Mouse (Mus musculus) erythroblast, adult 5-6 weeks (primary cell): ENCODE results near the gene Kdm5b. TPM values are rescaled to one million over a fixed set of nuclear protein-coding genes. Genes with fewer than 3 reads are reported as not detected.

Experiments used
- ATAC-seq: replicated peaks from 2 replicates; pipeline ENCODE4 v1.8.0; 2016; ENCODE audit warnings: moderate number of reproducible peaks, mild to moderate bottlenecking, moderate TSS enrichment, inconsistent platforms; ENCODE audit not compliant: poor library complexity, low FRiP score, severe bottlenecking
- total RNA-seq, 2 experiments: library from RNA; stranded (forward) in 1 of 2; stranded (reverse) in 1 of 2; fragments of 150-400 nt in 1 of 2; fragments of 200-764, 138-1000 nt in 1 of 2; gene quantifications; 2 replicates each; pipeline versions ENCODE4 v1.2.3 to v1.2.4; 2015 to 2017; ENCODE audit warnings: low replicate concordance in 2 of 2

Gene Kdm5b
- total RNA-seq, 2 experiments from 2014 or later = 15.9 to 25.0 TPM

DNA sequence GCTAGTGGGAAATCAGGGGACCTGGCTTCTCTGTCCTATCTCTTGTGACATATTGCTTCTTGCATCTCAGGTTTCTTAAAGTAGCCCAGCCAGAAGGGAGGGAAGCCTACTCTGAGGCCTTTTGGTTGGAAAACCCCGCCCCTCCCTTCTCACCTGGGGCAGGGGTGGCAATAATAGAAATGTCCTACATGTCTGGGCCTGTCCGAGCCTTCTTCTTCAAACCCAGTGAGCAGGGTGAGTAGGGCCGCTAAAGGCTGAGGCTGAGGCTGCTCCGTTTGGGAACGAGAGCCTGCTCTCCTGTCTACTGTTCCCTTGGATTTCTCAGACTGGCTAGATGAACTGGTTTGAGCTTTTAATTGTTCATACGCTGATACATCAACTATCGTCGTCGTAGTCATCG, 19.4 kb upstream of the Kdm5b start:
- ATAC-seq = no peak

DNA sequence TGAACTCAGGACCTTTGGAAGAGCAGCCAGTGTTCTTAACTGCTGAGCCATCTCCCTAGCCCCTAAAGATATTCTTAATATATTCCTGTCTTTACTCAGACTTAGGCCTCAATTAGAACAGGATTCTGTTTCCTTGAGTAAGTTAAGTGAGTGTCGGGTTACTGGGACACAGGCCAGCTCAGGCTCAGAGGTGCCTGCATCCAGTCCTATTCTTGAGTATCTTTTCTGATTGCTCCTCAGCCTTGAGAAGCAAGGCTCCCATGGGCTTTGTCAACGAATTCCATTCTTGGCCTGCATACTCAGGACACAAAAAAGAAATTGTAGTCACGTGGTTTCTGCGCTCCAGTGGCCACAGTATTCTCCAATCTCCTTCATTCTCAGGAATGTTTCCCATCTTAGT, 11.7 kb upstream of the Kdm5b start:
- no peak for ATAC-seq

- no peak for ATAC-seq
Measured at GRCm38 (mm10) chr1:134549632-134550132, 10.3 kb upstream of the Kdm5b start, which contains the start of gene Mgat4e. Mgat4e (minus strand) TSS chr1:134549682.

GRCm38 (mm10) chr1:134551869-134552268, 8.1 kb upstream of the Kdm5b start:
- no peak for ATAC-seq

- no peak for ATAC-seq
Measured at GRCm38 (mm10) chr1:134552396-134552795, 7.6 kb upstream of the Kdm5b start.

- peak; percentile 38; the same call in 1 of the 2 replicates for ATAC-seq
Measured at GRCm38 (mm10) chr1:134555240-134555870, 4.6 kb upstream of the Kdm5b start.

GRCm38 (mm10) chr1:134555871-134556670, 3.9 kb upstream of the Kdm5b start:
- ATAC-seq = peak; percentile 19

- peak; percentile 83 for ATAC-seq
Measured at GRCm38 (mm10) chr1:134556671-134557218, 3.2 kb upstream of the Kdm5b start.

- no peak for ATAC-seq
Measured at GRCm38 (mm10) chr1:134558511-134558910, 1.5 kb upstream of the Kdm5b start.

GRCm38 (mm10) chr1:134559226-134559625, 745 bp upstream of the Kdm5b start:
- ATAC-seq = no peak

GRCm38 (mm10) chr1:134560396-134560795, 425 bp downstream of the Kdm5b start:
- 0 out of 2 replicates have a peak, but pooled peaks have one; percentile 29 for ATAC-seq

DNA sequence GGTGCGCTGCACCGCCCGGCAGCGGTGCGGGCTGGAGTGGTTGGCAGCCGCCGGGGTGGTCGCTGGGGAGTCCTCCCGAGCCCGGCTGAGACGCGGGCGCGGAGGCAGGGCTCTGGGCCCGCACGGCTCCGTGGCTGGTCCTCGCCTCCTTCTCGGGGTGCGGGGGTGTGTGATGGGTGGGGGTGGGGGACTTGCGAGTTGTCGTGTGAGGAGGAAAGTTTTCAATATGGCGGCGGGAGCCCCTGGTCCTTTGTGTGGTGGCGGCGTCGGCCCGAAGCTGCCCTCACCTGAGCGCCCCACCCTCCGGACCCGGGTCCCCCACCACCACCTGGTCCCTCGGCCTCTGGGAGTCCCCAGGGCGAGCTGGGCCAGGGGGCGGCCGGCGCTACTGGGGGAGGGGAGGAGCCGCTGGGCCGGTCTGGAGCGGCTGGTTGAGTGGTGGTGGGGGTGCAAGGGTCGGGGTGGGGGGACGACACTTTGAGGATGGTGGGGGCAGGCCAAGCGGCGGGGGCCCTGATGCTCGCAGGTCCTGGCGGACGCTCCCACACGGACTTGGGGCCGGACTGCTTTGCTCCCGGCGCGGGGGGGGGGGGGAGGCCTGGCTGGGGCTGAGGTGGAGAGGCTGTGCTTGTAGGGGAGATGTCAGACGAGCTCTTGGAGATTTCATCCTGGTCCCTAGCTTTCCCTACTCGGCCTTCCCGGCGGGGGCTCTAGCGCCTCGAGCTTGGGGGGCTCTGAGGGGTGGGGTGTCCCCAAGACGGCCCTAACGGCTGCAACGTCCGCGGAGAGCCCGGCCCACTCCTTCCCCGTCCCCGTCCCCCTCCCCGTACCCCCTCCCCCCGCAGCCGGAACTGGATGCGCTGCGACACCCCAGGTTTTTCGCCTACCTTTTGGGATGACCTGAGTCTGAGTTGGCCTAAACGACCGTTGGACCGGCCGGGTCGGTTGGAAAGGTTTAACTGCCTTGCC, 1.1 kb downstream of the Kdm5b start:
- ATAC-seq = no peak

- ATAC-seq = no peak
Measured at GRCm38 (mm10) chr1:134561770-134562143, 1.8 kb downstream of the Kdm5b start.

GRCm38 (mm10) chr1:134562457-134562856, 2.5 kb downstream of the Kdm5b start:
- ATAC-seq = no peak

DNA sequence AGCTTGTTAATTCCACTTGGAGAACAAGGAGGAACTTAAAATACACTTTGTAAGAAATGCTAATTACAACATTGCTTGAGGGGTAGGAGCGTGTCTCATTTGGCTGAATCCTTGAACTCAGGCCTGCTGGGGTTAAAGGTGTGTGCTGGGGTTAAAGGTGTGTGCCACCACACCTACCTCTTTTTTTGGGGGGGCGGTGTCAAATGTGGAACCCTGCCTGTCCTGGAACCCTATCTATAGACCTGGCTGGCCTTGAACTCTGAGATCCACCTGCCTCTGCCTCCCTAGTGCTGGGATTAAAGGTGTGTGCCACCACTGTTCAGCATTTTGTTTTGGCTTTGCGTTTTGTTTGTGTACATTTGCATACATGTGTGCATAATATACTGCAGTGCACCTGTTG, 3.8 kb downstream of the Kdm5b start:
- no peak for ATAC-seq

- ATAC-seq = no peak
Measured at GRCm38 (mm10) chr1:134567511-134567910, 7.5 kb downstream of the Kdm5b start.

DNA sequence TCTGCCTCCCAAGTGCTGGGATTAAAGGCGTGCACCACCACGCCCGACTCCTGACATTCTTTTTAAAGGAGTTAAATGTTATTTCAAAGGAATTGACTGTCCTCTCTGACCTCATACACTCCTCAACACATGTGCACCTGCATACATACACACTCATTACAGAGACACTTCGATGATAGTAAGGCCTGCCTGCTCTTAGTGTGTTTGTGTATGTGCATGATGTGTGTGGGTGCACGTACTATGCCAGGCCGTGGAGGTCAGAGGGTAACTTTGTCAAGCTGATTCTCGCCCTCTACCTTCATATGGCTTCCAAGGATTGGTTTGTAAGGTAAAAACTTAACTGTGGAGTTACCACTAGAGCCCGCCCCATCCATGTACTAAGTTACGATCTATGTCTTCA, 10.2 kb downstream of the Kdm5b start:
- no peak for ATAC-seq

DNA sequence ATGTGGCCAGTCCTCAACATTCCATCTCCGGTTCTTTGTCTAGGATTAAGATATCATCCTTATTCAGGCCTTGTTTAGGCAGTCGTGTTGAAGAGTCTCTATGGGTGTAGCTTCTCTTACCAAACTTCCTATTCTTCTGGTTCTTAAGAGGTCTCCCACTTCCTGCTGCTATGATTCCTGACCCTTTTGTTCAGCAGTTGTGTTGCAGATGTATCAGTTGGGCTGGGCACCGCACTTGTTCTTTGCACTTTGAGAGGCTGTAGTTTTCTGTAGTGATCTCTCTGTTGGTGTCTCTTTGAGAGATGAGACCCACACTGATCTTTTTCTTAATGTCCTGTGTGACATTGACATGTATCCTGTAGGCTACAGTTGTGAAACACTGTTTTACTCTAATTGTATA, 10.7 kb downstream of the Kdm5b start:
- no peak for ATAC-seq

DNA sequence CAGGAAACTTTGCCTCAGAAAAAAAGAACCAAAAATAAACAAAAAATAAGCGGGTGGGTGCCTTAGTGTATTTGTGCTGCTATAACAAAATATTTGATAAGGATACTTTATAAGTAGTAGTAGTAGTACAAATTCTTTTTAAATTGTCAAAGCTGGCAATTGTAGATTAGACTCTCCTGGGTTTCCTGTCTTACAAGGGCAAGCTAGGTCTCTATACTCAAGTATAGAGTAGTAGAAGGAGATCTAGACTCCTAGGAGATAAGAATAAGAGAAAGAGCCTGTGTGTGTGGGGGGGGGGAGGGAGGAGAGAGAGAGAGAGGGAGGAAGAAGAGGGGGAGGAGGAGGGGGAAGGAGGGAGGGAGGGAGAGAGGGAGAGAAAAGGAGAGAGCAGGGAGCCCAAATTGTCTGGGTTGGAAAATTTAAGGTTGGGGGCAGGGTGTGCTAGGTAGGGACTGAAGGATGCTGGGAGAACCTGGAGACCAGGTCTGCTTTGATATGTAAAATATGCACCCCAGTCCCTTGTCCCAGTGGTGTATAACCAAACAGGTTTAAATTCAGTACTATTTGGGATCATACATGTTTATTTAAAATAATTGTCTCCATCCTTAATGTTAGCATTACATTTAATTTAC, 13.4 kb downstream of the Kdm5b start:
- ATAC-seq = no peak
